Mouse (Mus musculus) common myeloid progenitor, adult 5-6 weeks (primary cell): Measurements from ENCODE around the gene Sufu. TPM values are rescaled to one million over a fixed set of nuclear protein-coding genes. Genes with fewer than 3 reads are reported as not detected.

ENCODE experiments used
- ATAC-seq: replicated peaks from 2 replicates; pipeline ENCODE4 v1.8.0; 2016; ENCODE audit warnings: low read depth, mild to moderate bottlenecking, moderate TSS enrichment, inconsistent platforms; ENCODE audit not compliant: poor library complexity, severe bottlenecking
- total RNA-seq: library from RNA; stranded (forward); fragments of 200-1000, 187-1606 nt; gene quantifications from 2 replicates; pipeline ENCODE4 v1.2.3, GENCODE M21; 2017

The Sufu gene
- total RNA-seq, 1 experiment from 2014 or later = 22.2 TPM

DNA sequence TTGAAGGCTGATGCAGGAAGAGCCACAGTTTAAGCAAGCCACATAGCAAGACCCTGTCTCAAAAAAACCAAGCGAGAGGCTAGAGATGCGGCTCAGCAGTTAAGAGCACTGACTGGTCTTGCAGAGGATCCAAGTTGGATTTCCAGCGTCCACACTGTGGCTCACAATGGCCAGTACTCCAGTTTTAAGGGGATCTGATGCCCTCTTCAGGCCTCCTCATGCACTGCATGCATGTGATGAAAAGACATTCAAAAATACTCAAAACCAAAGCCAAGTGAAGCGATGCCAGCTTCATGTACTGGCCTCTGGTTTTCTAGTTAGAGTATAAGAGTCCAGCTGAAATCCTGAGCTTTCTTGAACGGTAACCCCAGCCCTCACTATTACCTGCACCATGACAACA is 6.8 kb upstream of the Sufu start:
- ATAC-seq = no peak

DNA sequence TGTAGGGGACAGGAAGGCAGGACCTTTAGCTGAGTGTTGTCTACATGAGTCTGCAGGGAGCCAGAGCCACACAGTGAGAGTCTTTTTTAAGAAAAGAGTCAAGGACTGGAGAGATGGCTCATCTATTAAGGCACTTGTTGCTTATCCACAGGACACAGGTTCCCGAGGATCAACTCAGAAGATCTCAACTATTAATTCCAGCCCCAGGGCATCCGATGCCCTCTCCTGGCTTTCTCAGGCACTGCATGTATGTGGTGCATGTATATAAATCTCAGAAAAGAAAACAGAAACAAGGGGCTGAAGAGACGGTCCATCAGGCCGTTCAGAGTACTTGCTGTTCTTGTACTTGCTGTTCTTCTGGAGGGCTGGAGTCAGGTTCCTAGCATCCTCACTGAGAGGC is 4.7 kb upstream of the Sufu start:
- ATAC-seq = no peak

DNA sequence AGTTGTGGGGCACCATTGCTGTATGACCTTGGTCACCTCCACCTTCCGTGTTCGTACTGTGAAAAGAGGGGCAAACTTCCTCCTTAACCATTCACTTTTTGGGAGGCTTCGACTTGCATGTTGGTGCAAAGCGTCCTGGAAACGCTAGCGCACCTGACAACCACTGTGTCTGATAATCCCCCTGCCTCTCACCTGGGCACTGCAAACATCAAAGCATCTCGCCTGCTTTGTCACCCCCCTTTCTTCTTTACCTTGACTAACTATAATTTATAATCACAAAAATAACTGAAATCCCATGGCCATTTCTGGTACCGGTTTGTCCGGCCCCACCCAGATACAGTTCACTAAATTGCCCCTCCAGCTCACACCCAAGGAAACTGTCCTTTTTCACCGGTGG is 2.0 kb upstream of the Sufu start:
- ATAC-seq = no peak

DNA sequence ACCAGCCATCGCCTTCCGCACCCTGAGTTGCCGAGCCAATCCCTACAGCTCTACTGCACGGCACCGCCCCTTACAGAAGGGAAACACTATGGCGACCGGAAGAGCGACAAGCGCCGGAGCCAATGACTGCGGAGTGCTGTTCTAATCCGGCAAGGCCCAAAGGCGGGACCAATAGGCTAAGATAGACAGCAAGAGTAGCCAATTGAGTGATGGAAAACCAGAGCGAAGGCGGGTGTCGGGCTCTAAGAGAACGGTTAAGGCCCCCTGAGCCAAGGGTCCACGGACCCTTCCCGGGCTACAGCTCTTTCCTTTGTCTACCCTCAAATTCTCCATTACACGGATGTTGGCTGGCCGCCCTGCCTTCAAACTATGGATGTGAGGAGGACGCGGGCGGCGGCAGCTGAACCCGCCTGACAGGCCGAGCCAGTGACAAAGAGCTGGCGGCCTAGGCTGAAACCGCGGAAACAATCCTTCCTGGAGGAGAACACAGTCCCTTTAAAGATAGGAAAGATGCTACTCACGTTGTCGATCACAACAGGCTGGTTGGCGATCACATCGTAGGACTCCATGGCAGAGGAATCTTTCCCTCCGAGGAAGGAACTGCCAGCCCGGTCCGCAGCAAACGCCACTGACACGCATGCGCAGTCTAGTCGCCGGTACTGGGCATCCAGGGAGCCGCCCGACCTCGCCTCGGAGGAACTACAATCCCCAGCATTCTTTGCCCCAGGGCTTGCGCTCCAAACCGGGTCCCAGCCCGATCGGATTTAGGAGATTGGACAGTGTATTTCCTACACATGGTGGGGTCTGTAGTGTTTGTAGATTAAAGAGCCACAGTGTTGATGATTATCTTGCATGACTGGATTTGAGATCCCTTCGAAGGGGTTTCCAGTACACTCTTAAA is 1.3 kb upstream of the Sufu start, which contains the start of gene Actr1a:
Gene Actr1a, minus strand, starts transcription at position 640 of the 901 bp plus-strand sequence.
- peak; percentile 79 for ATAC-seq

DNA sequence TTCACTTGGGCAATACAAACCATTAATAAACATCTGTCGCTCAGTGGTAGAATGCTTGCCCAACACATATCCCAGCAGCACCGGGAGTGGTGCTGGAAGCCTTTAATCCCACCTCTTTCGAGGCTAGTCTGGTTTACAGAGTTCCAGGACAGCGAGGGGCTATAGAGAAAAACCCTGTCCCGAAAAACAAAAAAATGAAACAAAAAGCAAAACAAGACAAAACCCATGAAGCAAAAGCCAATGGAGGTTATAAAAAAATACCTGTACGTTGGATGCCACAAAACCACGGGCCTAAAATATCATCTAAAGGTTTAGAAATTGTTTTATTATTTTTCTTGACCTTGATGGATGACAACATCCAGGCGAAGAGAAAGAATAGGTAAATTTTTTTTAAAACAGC is 587 bp upstream of the Sufu start:
- ATAC-seq = no peak

DNA sequence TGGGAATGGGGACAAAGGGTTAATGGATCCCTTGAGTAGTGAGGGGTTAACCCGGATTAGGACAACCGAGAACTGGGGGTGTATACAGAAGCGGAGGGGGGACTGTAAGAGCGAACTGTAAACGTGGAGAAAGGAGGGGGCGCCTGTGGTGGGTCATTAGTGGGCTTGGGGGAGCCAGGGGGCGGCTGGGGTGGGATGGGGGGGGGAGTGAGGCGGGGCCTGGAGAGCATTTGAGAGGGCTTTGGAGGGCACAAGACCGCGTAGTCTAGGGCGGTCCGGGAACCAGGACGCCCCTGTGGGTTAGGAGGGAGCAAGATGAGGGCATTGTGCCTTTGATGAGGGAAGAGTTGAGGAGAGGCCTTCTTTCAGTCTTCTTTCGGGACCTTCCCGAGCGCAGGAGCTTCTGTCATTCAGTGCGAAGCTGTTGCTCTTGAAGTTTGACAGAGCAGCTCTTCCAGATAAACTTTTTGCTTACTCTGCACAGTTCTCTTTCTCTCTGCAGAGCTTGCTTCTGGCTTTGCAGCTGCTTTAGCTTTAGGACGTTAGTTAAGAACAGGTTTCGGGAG is 823 bp downstream of the Sufu start:
- no peak for ATAC-seq

DNA sequence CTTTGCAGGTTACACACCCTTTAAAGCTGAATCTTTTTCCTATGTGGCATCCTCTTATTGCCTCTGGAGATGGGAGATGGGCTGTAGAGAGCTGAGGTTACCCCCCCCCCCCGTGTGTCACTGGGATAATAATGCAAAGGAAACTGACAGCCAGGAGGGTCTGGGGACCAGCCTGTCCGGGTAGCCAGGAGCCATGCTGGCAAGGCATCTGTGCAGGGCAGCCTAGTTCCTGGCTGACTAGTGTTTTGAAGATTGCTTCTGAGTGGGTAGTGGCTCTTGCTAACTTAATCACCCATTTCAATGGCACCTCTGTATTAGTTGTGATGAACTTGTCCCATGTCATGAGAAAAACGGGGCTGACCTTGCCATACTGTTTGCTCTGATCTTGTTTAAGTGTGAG is 1.7 kb downstream of the Sufu start:
- no peak for ATAC-seq

DNA sequence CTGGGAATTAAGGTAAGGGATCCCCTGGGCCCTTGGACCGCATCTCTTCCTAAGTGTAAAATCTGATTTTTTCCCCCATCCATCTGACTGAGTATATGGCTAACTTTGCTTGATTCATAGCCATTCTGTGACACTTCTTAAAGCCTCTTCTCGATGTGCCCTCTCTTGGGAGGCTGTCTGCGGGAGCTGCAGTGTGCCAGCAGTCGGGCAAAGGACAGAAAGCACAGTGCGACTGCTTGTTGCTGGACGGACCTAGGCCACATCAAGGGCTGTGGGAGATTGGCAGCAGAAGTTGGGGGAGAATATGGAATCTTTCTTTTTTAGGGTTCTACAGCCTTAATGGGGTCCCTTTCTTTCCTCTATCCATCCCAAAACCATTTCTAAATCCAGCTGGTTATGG is 2.7 kb downstream of the Sufu start:
- ATAC-seq = no peak

DNA sequence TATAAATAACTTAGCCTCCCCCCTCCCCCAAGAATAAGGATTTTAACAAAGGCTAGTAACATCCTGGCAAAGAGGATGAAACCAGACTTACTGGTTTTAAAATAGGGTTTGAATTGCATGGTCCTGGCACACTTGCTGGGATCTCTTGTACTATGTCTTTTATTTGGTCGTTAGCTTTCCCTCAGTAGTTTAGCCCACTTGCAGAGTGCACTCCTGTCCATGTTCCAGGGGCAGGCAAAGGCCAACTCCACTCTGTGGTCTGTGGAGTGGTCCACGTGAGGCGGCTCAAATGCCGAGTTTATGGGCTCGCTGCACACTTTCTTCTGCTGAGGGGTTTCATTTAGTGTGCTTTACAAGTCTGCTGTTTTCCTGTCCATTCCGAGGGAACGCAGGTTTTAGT is 3.2 kb downstream of the Sufu start:
- ATAC-seq = no peak

DNA sequence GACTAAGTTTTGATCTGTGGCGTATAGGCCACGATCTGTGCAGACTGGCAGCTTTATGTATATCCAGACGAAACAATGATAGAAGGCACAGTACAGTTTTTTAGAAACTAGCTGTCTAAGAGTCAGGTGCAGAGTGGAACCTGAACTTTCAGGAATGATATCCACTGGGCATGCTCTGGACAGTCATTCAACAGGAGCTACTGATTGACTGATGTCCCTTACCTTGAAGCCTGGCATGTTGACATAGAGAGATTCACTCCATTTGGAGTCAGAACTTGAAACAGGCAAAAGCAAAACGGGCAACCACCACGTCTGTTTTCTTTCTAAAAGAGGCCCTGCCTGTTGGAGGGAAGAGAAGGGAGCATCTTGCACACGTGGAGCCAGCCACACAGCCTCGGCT is 3.9 kb downstream of the Sufu start:
- ATAC-seq = no peak

DNA sequence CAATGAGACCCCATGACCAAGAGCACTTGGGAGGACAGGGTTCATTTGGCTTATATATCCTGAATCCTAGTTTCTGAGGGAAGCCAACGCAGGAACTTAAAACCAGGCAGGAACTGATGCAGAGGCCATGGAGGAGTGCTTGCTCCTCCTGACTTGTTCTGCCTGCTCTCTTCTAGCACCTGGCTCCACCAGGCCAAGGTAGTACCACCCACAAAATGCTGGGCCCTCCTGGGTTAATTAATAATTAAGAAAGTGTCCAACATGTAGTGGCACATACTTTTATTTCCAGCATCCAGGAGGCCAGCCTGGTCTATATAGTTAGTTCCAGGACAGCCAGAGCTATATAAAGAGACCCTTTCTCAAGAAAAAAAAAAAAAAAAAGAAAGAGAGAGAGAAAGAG is 7.3 kb downstream of the Sufu start:
- ATAC-seq = no peak

DNA sequence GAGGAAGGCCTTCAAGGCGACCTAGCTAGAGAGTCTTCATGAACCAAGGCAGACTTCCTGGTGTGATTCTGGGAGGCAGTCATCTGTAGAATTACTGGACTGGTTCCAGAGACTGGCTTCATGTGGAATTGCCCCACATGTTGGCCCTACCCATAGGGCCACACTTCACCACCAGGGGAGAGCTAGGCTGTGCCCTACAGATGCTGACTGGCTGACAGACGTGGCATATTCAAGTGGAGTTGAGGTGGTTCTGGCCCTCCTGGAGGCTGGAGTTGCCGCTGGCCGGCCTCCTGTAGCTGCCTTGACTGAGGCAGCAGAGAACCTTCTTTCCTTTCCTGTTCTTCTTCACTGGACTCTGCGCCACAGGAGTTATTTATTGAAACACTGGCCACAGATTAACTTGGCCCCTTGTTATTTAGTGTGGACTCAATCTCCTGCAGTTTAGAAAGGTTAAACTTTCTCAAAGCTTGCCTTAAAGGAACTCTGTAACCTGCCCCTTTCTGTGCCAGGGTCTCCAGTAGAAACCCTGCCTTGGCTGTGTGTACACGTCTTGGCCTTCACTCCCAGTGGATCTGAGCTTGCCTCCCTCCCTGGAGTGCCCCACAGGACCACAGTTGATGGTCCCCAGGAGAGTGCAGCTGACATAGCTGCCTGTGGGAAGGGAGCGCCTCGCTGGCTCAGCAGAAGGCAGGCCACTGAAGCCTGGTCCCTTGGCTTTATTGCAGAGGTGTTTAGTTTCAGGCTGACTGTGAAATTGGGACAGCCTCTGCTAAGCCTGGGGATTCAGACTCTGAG is 10.1 kb downstream of the Sufu start:
- no peak for ATAC-seq

DNA sequence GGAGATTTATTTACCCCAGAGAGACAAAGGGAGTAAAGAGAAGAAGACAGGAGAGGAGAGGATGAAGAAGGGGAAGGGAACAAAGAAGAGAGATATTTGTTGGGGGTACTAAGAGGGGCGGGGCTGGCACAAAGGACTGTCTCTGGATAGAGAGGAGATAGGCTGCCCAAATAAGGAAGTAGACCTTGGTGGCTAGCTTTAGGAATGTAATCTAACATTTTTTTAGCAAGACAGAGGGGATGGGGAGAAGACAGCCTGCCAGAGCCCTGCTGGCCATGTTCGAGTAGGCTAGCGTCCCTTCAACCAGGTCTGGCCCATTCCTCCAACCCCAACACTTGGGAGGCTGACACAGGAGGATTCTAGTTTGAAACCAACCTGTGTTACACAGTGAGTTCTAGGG is 12.8 kb downstream of the Sufu start:
- ATAC-seq = peak; percentile 47; the same call in 1 of the 2 replicates

DNA sequence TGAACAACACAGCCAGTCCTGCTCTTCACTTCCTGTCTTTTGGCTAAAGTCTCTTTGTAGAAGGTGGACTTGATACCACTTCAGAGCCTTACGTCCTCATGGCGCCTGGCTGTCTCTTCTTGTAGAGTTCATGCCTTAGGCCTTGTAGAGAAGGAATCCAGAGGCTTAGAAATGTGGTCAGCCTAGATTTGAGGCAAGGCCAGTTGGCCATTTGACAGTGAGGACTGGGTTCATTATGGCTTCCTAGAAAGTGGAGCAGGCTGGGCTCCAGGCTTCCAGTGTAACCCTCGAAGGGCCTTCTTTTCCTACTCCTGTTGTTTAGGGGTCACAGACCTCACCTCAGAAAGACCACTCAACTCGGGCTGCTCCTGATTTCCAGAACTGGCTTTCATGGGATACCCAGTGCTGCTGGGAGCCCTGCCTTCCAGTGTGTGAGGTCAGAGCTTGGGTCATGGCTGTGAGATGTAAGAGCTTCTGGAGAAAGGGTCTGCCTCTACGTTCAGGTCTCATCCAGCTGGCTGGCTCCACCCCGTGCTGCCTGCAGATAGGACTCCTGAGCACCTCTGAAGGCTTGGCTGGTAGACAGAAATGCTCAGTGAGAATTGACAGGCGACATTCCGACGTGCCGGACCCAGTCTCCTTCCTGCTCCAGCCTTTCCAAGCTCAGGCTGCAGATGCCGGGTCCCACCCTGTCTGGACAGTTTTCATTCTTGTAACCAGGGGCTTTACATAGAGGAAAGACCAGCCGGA is 15.5 kb downstream of the Sufu start:
- no peak for ATAC-seq

DNA sequence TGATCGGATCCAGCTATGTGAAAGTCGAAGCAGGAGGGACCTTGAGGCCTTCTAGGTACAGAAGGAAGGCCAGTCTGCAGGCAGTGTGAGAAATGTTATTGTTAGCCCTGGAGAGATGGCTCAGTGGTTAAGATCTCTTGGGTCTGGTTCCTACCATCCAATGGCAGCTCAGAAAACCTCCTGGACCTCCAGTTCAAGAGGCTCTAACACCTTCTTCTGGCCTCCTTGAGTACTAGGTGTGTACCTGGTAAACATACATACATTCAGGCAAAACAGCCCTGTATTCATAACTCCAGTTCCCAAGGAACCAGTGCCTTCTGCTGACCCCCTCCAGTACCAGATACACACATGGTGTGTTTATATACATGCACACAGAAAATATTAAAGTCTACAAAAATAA is 17.3 kb downstream of the Sufu start:
- no peak for ATAC-seq

DNA sequence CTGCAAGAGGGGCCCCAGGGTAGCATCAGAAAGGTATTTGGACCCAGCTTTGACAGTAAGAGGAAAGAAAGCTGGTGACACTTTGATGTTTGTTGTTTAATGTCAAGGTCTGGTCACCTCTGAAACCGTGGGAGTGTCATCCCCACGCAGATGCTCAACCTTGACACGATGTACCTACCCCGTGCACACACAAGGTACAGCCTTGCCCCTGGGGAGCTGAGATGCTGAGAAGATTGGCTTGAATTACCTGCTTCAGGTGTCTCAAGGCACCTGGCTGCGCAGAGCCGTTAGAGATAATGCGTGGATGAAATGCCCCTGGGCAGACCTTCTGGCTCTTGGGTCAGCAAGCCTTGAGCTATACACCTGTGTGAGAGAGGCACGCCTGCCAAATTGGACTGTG is 17.8 kb downstream of the Sufu start:
- no peak for ATAC-seq

DNA sequence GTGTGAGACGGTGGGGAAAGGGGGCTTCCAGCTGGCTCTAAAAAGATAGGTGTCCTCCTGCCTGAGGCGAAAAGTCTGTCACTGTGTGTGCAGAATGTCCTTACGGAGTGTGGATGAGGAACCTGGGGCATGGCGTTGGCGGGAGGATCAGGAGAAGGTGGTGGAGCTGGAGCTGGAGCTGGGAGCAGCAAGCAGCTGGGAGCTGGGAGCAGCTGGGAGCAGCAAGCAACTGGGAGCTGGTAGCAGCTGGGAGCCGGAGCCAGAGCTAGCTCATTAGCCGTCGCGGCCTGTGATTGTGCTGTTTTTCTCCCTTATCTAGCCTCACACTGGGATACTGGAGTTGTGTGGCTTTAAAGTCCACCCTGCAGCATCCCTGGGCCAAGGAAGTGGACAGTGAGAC is 19.6 kb downstream of the Sufu start:
- ATAC-seq = no peak

DNA sequence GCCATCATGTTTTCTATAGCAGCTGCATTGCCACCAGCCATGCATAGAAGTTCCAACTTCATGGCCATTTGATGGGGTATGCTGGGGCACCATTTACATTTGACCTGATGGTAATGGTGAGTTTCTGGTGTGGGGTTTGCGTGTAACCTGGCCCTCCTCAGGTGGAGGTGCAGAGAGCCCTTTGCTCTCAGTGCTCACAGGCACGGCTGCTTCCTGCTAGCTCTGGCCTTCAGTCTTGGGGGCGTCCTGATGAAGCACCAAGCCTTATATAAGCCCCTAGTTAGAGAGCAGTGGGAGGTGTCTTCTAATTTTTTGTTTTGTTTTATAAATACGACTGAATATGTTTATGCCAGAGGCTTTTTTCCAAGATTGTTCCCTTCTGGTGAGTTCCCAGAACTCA is 21.4 kb downstream of the Sufu start:
- ATAC-seq = no peak

DNA sequence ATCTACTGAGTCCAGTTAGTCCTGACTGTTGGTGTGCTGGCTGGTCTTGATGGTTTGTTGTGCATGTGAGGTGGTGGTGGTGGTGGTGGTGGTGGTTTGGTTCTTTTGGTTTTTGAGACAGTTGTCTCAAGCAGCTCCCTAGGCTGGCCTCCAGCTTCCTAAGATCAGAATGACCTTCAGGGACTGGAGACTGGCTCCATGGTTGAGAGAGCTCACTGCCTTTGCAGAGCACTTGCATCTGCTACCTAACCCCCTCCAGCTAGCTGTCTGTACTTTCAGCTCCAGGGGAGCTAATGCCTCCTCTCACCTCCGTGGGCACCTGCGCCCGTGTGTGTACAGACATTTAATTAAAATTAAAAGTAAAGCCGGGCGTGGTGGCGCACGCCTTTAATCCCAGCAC is 23.7 kb downstream of the Sufu start:
- ATAC-seq = no peak
